Mouse (Mus musculus) kidney, postnatal 0 days (tissue): ENCODE data around the gene Gna11. TPM values are rescaled to one million over a fixed set of nuclear protein-coding genes. Genes with fewer than 3 reads are reported as not detected.
A peak's percentile ranks its signal among the peaks of the same experiment; 100 is the strongest.

ENCODE experiments used
- ATAC-seq: fragments of 200-750 bp; cut with Nextera tagmentation; replicated peaks from 2 replicates; pipeline ENCODE4 v1.8.0; 2017; ENCODE audit warnings: low read depth, moderate number of reproducible peaks, moderate TSS enrichment, moderate library complexity; ENCODE audit not compliant: low FRiP score
- DNase-seq: peaks from one replicate; pipeline ENCODE4 v3.0.0-alpha.2; 2016; ENCODE audit warnings: low spot score
- H3K27ac ChIP-seq: fragments of 300-500 bp; sonication (generic); 2 replicates; pipeline ENCODE4 v1.5.1; 2014; ENCODE audit warnings: mild to moderate bottlenecking
- H3K27me3 ChIP-seq: fragments of 300-500 bp; sonication (generic); 2 replicates; pipeline ENCODE4 v1.6.1; 2014; ENCODE audit warnings: low read length, mixed read lengths; ENCODE audit not compliant: insufficient read depth
- H3K36me3 ChIP-seq: fragments of 300-500 bp; sonication (generic); 2 replicates; pipeline ENCODE4 v1.6.1; 2014; ENCODE audit warnings: low read length, mixed read lengths; ENCODE audit not compliant: insufficient read depth
- H3K4me1 ChIP-seq: fragments of 300-500 bp; sonication (generic); replicated peaks from 2 replicates; pipeline ENCODE4 v1.6.1; 2014; ENCODE audit warnings: antibody characterized with exemption, low read length, mixed read lengths; ENCODE audit not compliant: insufficient read depth
- H3K4me2 ChIP-seq: fragments of 300-500 bp; sonication (generic); 2 replicates; pipeline ENCODE4 v1.6.1; 2014; ENCODE audit warnings: mild to moderate bottlenecking, low read length, moderate library complexity, mixed read lengths
- H3K4me3 ChIP-seq: fragments of 300-500 bp; sonication (generic); replicated peaks from 2 replicates; pipeline ENCODE4 v1.5.1; 2014; ENCODE audit warnings: low read depth, low read length
- H3K9ac ChIP-seq: fragments of 300-500 bp; sonication (generic); 2 replicates; pipeline ENCODE4 v1.6.1; 2014; ENCODE audit warnings: low read depth, low read length
- H3K9me3 ChIP-seq: fragments of 300-500 bp; sonication (generic); replicated peaks from 2 replicates; pipeline ENCODE4 v1.6.1; 2016; ENCODE audit warnings: low read length, inconsistent platforms, mixed read lengths
- CTCF ChIP-seq: IDR thresholded peaks from 2 replicates; pipeline ENCODE4 v1.5.1; 2016; ENCODE audit warnings: antibody characterized with exemption, low read depth, mild to moderate bottlenecking, moderate library complexity
- WGBS: fragments of 180-500 bp; shearing (Covaris S2); extraction: QIAGEN DNeasy Blood & Tissue Kit; methylation state at CpG from one replicate; pipeline ENCODE4 v1.1.7; 2014; 5-methylcytosine and 5-hydroxymethylcytosine counted together
- microRNA-seq: library from miRNA; unstranded; fragments of <30 nt; microRNA quantifications from one replicate; pipeline ENCODE4, GENCODE M21; 2016
- polyA plus RNA-seq: library from polyadenylated mRNA; unstranded; fragments of >200 nt; fragmentation: Nextera tagmentation; extraction: Ambion mirVana; gene quantifications from 2 replicates; pipeline ENCODE4 v1.2.1, GENCODE M21; 2015

Gna11 gene
- polyA plus RNA-seq, 1 experiment from 2014 or later: 69.5 TPM

- H3K36me3 ChIP-seq: no peaks in the 10 kb centered on the region
- peak overlapping the region; percentile 24; the same call in 1 of the 2 replicates for H3K9ac ChIP-seq
- ATAC-seq: no peak
- no peak overlapping the region for H3K27ac ChIP-seq
- H3K9me3 ChIP-seq: no peaks in the 10 kb centered on the region
- no peak for DNase-seq
- TF ChIP-seq CTCF: no peak
- H3K4me3 ChIP-seq: peak overlapping the region; percentile 31
- peaks cover 18% of the 10 kb centered on the region; the same call in 1 of the 2 replicates for H3K27me3 ChIP-seq
- peak overlapping the region; percentile 70 for H3K4me2 ChIP-seq
- 3% methylated on average over 23 of the region's 35 CpGs for WGBS
- H3K4me1 ChIP-seq: no peaks in the 10 kb centered on the region
Measured at GRCm38 (mm10) chr10:81481605-81482532, 63.1 kb downstream of the Gna11 start.

Small RNAs within 50 kb of the gene (microRNA-seq; reads per million reads assigned to microRNA genes)
- not detected for gene Gm25595

Other genes with a start within 250 kb of the Gna11 start
- gene Cactin, start 224.1 kb downstream of the Gna11 start, polyA plus RNA-seq: 24.5 and 26.4 TPM in 2 replicates
- 16.1 and 17.5 TPM in 2 replicates for gene Tbxa2r, start 216.5 kb downstream of the Gna11 start, polyA plus RNA-seq
- gene Gipc3, start 201.9 kb downstream of the Gna11 start, polyA plus RNA-seq: 0.07 and 0.13 TPM in 2 replicates
- 92.4 and 99.0 TPM in 2 replicates for gene Hmg20b, start 194.7 kb downstream of the Gna11 start, polyA plus RNA-seq
- gene Mfsd12, start 187.7 kb downstream of the Gna11 start, polyA plus RNA-seq: 11.3 and 11.6 TPM in 2 replicates
- gene 4930404N11Rik, start 179.4 kb downstream of the Gna11 start, polyA plus RNA-seq: 0.45 and 0.59 TPM in 2 replicates
- gene Fzr1, start 166.7 kb downstream of the Gna11 start, polyA plus RNA-seq: 67.5 and 70.6 TPM in 2 replicates
- 74.3 and 80.6 TPM in 2 replicates for gene Dohh, start 160.8 kb downstream of the Gna11 start, polyA plus RNA-seq
- 1.9 and 2.1 TPM in 2 replicates for gene Gm48551, start 160.7 kb downstream of the Gna11 start, polyA plus RNA-seq
- 0.82 and 1.9 TPM in 2 replicates for gene Gm48552, start 156.2 kb downstream of the Gna11 start, polyA plus RNA-seq
- 62.4 and 68.6 TPM in 2 replicates for gene Smim24, start 152.1 kb downstream of the Gna11 start, polyA plus RNA-seq
- 62.3 and 72.5 TPM in 2 replicates for gene Nfic, start 89.6 kb downstream of the Gna11 start, polyA plus RNA-seq
- gene Celf5, start 62.5 kb downstream of the Gna11 start, polyA plus RNA-seq: 0.30 and 0.47 TPM in 2 replicates
- 56.1 and 63.3 TPM in 2 replicates for gene Ncln, start 48.8 kb downstream of the Gna11 start, polyA plus RNA-seq
- gene S1pr4, start 45.1 kb downstream of the Gna11 start, polyA plus RNA-seq: 1.7 and 1.8 TPM in 2 replicates
- gene Gna15, start 21.0 kb downstream of the Gna11 start, polyA plus RNA-seq: 0.80 and 0.92 TPM in 2 replicates
- gene Aes, start 14.3 kb upstream of the Gna11 start, polyA plus RNA-seq: 566 and 582 TPM in 2 replicates
- gene Tle2, start 29.4 kb upstream of the Gna11 start, polyA plus RNA-seq: 29.2 and 30.8 TPM in 2 replicates
- gene Tle6, start 55.9 kb upstream of the Gna11 start, polyA plus RNA-seq: 7.3 and 9.4 TPM in 2 replicates
- 0.33 and 0.37 TPM in 2 replicates for gene BC025920, start 61.1 kb upstream of the Gna11 start, polyA plus RNA-seq
- 27.0 and 27.5 TPM in 2 replicates for gene Sirt6, start 82.6 kb upstream of the Gna11 start, polyA plus RNA-seq
- gene Ankrd24, start 83.3 kb upstream of the Gna11 start, polyA plus RNA-seq: 10.2 and 10.7 TPM in 2 replicates
- 4.0 TPM in 2 replicates for gene Gm10778, start 103.9 kb upstream of the Gna11 start, polyA plus RNA-seq
- gene Zfp433, start 159.6 kb upstream of the Gna11 start, polyA plus RNA-seq: 12.5 and 17.2 TPM in 2 replicates
- gene Gm3055, start 226.0 kb upstream of the Gna11 start, polyA plus RNA-seq: 7.3 and 7.4 TPM in 2 replicates